In genomic region chr9:55231544-55231943, GRCm38 (mm10) we compare ENCODE assay signal across 9 mouse cellular contexts. TPM values are rescaled to one million over a fixed set of nuclear protein-coding genes. Genes with fewer than 3 reads are reported as not detected.
DNase-seq lines count a peak whose midpoint lies in the region; ATAC-seq and TF ChIP-seq lines count a peak whose summit lies in the region.
"Had no signal": no experiment of that assay in that cellular context is flagged by ENCODE, and none has a peak within 500 bp of the region (broad histone marks: within the 10 kb centered on the region; RNA-seq: fewer than 3 reads in every experiment).

No protein-coding gene starts in this region.

- ATAC-seq in heart, postnatal 0 days (ENCODE audit: insufficient read depth, low read depth), result no peak
- no peak for ATAC-seq in granulocyte monocyte progenitor cell, adult 5-6 weeks (replicated peaks; ENCODE audit: poor library complexity, severe bottlenecking)
- ATAC-seq in hindbrain, embryonic 11.5 days (ENCODE audit: low FRiP score), result no peak

- intact Hi-C loops in heart, postnatal 25 days (cut with DNase I), result no loop called here

- TF ChIP-seq EP300 in heart, postnatal 0 days (IDR thresholded peaks at IDR 0.05; ENCODE audit: low read depth), result no peak

- H3K36me3 ChIP-seq in heart, postnatal 0 days (replicated peaks; ENCODE audit: control insufficient read depth, insufficient read depth, low read length), result no peaks in the 10 kb centered on the region
- no peaks in the 10 kb centered on the region for H3K36me3 ChIP-seq in hindbrain, embryonic 11.5 days (ENCODE audit: control insufficient read depth, insufficient read depth, low read length)
- H3K36me3 ChIP-seq: neural tube, embryonic 15.5 days had no signal

- no peak overlapping the region for H3K4me2 ChIP-seq in heart, postnatal 0 days (ENCODE audit: low read depth, low read length)
- H3K4me2 ChIP-seq in hindbrain, embryonic 11.5 days (replicated peaks; ENCODE audit: low read depth, low read length), result no peak overlapping the region
- H3K4me2 ChIP-seq: neural tube, embryonic 15.5 days had no signal

- H3K27ac ChIP-seq in heart, postnatal 0 days (ENCODE audit: low read depth), result no peak overlapping the region
- no peak overlapping the region for H3K27ac ChIP-seq in hindbrain, embryonic 11.5 days (ENCODE audit: low read depth, low read length)
- H3K27ac ChIP-seq: neural tube, embryonic 15.5 days had no signal

- 58% methylated on average over 6 of the region's 6 CpGs for WGBS in heart, postnatal 0 days
- WGBS in hindbrain, embryonic 11.5 days, result 72% methylated on average over 6 of the region's 6 CpGs

- TF ChIP-seq CTCF in heart, postnatal 0 days (IDR thresholded peaks at IDR 0.05; ENCODE audit: low read depth), result peak; percentile 25

- H3K27me3 ChIP-seq in heart, postnatal 0 days (ENCODE audit: control insufficient read depth, insufficient read depth, low read length), result no peaks in the 10 kb centered on the region
- H3K27me3 ChIP-seq in hindbrain, embryonic 11.5 days (ENCODE audit: control insufficient read depth, insufficient read depth, low read length), result no peaks in the 10 kb centered on the region
- H3K27me3 ChIP-seq: neural tube, embryonic 15.5 days had no signal

- H3K4me3 ChIP-seq in heart, postnatal 0 days (ENCODE audit: low read depth, low read length), result no peak overlapping the region
- no peak overlapping the region for H3K4me3 ChIP-seq in hindbrain, embryonic 11.5 days (ENCODE audit: low read depth, low read length)
- H3K4me3 ChIP-seq: neural tube, embryonic 15.5 days had no signal

- no peaks in the 10 kb centered on the region for H3K9me3 ChIP-seq in heart, postnatal 0 days (replicated peaks; ENCODE audit: control insufficient read depth, low read length)
- H3K9me3 ChIP-seq in hindbrain, embryonic 11.5 days (ENCODE audit: control insufficient read depth, low read length), result no peaks in the 10 kb centered on the region
- H3K9me3 ChIP-seq: neural tube, embryonic 15.5 days had no signal

- DNase-seq in heart, postnatal 0 days (ENCODE audit: low spot score), result no peak
- DNase-seq in heart, postnatal 25 days (ENCODE audit: low spot score), result no peak
- peak; percentile 19 for DNase-seq in retina, postnatal 1 day
- DNase-seq in retina, embryonic 14.5 days (ENCODE audit: low spot score), result no peak
- DNase-seq in cerebellum, postnatal 36 days, result peak; percentile 63 to 69
- no peak for DNase-seq in spleen, postnatal 10 days (ENCODE audit: low spot score in 2 of 2)
- DNase-seq in hindbrain, embryonic 11.5 days (ENCODE audit: low spot score), result no peak

- H3K4me1 ChIP-seq in heart, postnatal 0 days (ENCODE audit: control insufficient read depth, insufficient read depth), result no peaks in the 10 kb centered on the region
- no peaks in the 10 kb centered on the region for H3K4me1 ChIP-seq in hindbrain, embryonic 11.5 days (replicated peaks; ENCODE audit: control insufficient read depth, insufficient read depth, low read length)

- H3K9ac ChIP-seq in heart, postnatal 0 days (replicated peaks; ENCODE audit: low read depth, low read length), result no peak overlapping the region
- no peak overlapping the region for H3K9ac ChIP-seq in hindbrain, embryonic 11.5 days (ENCODE audit: low read depth, low read length)
- H3K9ac ChIP-seq: neural tube, embryonic 15.5 days had no signal

RNA-seq across cellular contexts. Expression of gene Fbxo22, which starts 22.8 kb away (rescaled TPM):
- 42.0 and 45.0 TPM in 2 replicates for total RNA-seq in heart, postnatal 0 days (2014; rRNA removed; ENCODE audit: low replicate concordance)
- 46.8 and 48.3 TPM in 2 replicates for polyA plus RNA-seq in heart, postnatal 0 days (2015; fragmentation: Nextera tagmentation; extraction: Ambion mirVana)
- total RNA-seq in heart, postnatal 25 days (2021), result 10 to 100 TPM; 32.7 to 35.8 TPM
- 50.3 and 51.3 TPM in 2 replicates for total RNA-seq in granulocyte monocyte progenitor cell, adult 5-6 weeks (2014; fragmentation: Nextera tagmentation)
- total RNA-seq in granulocyte monocyte progenitor cell, adult 5-6 weeks (2017), result 51.9 and 63.0 TPM in 2 replicates
- 92.8 and 92.9 TPM in 2 replicates for polyA plus RNA-seq in hindbrain, embryonic 11.5 days (2014; fragmentation: Nextera tagmentation; extraction: Ambion mirVana)

Comparison
In these comparisons a context has a peak if more than half of its experiments do, and no peak if none do; other contexts are left out.
1. DNase-seq: peak in retina, postnatal 1 day (single experiment) and cerebellum, postnatal 36 days (2 of 2); none in heart, postnatal 0 days (single experiment), heart, postnatal 25 days (single experiment), retina, embryonic 14.5 days (single experiment), spleen, postnatal 10 days (0 of 2) and hindbrain, embryonic 11.5 days (single experiment).